Mouse (Mus musculus) cortical plate, adult 2 months (tissue): Measurements from ENCODE around the gene Syne2. TPM values are rescaled to one million over a fixed set of nuclear protein-coding genes. Genes with fewer than 3 reads are reported as not detected.
A peak's percentile ranks its signal among the peaks of the same experiment; 100 is the strongest.

Experiments
- H3K27ac ChIP-seq: fragments of 200-500 bp; 2 replicates; pipeline ENCODE4 v1.5.1; 2012; ENCODE audit warnings: low read length, control low read depth, inconsistent platforms; ENCODE audit not compliant: insufficient read depth
- H3K4me1 ChIP-seq: fragments of 200-500 bp; 2 replicates; pipeline ENCODE4 v1.6.1; 2011; ENCODE audit warnings: low read length; ENCODE audit not compliant: control insufficient read depth, insufficient read depth
- H3K4me3 ChIP-seq: fragments of 200-500 bp; 2 replicates; pipeline ENCODE4 v1.5.1; 2011; ENCODE audit warnings: mild to moderate bottlenecking, low read length, control low read depth; ENCODE audit not compliant: insufficient read depth
- CTCF ChIP-seq: fragments of 200-500 bp; IDR thresholded peaks from 2 replicates; pipeline ENCODE4 v1.5.1; 2011; ENCODE audit warnings: mild to moderate bottlenecking, control low read depth, low read length; ENCODE audit not compliant: insufficient read depth; ENCODE audit errors: extremely low read depth
- POLR2A ChIP-seq: fragments of 200-500 bp; IDR thresholded peaks from 2 replicates; pipeline ENCODE4 v1.6.1; 2011; ENCODE audit warnings: mild to moderate bottlenecking, low read length, control low read depth; ENCODE audit not compliant: insufficient read depth; ENCODE audit errors: extremely low read depth
- polyA plus RNA-seq: library from polyadenylated mRNA; depleted of rRNA; stranded (reverse); fragments of >200 nt; gene quantifications from 2 replicates; pipeline ENCODE4 v1.2.3, GENCODE M21; 2012

Syne2 gene
- polyA plus RNA-seq, 1 experiment, result 20.6 TPM

DNA sequence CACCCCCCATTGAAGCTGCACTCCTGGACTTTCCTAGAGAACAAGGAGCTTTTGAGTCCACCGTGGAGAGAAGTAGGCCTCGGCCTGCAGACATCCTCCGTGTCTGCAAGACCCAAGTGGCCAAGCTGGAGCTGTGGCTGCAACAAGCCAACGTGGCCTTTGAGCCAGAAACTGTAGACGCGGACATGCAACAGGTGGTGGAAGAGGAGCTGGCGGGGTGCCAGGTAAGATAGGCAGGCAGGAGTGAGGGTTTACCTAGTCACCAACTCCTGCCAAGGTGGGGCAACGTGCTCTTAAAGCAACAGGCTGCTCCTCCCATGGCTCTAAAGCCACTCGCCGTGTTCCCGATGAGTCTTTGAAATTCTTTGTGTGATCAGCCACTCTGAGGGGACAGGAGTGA is 197.6 kb downstream of the Syne2 start:
- TF ChIP-seq CTCF (no peak), POLR2A (no peak)
- Histone ChIP-seq H3K4me1 (no peaks in the 10 kb centered on the region), H3K27ac (no peak overlapping the region)

DNA sequence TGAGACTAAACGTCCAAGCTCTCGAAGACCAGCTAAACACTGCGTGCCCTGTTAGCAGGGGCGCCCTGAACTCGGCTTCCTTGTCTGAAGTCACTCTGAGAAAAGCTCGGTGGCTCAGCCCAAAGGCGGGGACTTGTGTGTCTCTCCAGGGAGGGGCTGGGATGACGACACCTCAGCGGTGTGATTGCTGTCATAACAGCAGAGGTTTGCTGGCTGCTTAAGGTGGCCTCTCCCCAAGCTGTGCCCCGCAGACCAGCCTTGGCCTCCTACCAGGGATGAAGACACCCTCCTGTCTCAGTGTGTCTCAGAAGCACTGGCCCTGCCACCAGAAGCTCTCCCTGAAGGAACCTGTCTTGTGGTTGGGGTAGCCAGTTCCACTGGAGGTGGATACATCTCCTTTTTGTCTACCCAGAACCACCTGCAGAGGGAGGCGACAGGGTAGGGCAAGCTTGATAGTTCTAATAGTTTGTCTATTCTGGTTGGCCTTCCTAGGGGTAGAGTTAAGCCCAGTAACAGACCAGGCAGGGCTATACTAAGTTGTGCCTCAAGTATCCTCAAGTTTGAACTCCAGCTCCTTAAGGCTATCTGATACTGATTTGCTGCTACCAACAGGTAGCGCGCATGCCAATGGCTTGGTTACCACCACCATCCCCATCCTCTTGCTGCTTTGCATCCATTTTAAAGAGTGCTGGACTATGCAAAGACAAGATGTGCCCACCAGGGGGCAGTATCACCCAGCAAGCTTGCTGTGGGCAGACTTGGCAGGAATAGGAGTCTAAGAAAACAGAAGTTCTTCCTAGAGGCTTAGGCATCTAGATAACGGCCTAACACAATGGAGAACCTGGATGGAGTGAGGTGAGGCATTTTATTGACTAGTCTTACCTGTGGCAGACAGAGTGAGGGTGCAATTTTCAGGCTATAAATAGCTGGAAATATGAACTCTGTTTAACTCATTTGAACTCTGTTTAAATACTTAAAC is 198.5 kb downstream of the Syne2 start:
- TF ChIP-seq POLR2A (no peak), CTCF (peak; percentile 93)
- Histone ChIP-seq H3K27ac (no peak overlapping the region), H3K4me1 (no peaks in the 10 kb centered on the region), H3K4me3 (no peak overlapping the region)

More for the DNA sequence above, 197.6 kb downstream of the Syne2 start:
- no peak overlapping the region for H3K4me3 ChIP-seq

DNA sequence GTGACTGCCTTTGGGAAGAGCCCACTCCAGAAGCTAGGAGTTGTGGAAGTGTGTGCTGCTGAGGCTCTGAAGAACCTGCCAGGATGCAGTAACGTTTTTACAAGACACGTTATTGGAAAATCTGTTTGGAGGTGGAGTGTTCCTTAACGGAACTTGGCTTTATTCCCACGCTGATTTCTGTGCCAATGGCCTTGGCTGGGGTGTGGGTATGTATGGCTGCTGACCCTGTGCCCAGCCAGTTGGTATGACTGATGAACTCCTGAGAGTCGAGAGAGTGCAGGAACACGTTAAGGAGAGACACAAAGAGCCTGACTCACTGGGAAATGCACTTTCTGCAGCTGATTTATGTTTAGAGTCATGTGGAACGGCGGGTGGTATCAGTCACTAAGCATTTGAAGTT is 200.7 kb downstream of the Syne2 start:
- Histone ChIP-seq H3K27ac (no peak overlapping the region), H3K4me1 (no peaks in the 10 kb centered on the region), H3K4me3 (no peak overlapping the region)
- no peak for TF ChIP-seq POLR2A
- TF ChIP-seq CTCF, result no peak

DNA sequence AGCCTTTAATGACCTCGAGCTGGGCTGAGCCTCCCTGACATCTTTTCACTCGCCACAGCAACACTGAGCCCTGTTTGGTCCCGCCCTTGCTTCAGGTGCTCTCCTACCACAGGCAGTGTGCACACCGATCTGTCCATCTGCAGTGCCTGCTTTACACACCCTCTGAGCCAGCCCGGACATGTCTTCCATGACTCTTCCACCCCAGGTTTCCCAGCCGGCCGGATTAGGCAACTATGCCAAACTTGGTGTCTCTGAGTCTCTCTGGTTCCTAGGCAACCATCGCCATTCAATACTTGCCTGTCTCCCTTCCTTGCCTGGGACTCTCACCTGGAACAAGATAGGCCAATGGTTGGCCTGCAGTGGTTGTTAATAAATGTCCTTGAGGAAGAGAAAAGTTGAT is 224.4 kb downstream of the Syne2 start:
- Histone ChIP-seq H3K4me3 (no peak overlapping the region), H3K27ac (no peak overlapping the region), H3K4me1 (no peaks in the 10 kb centered on the region)
- TF ChIP-seq POLR2A (no peak), CTCF (no peak)

DNA sequence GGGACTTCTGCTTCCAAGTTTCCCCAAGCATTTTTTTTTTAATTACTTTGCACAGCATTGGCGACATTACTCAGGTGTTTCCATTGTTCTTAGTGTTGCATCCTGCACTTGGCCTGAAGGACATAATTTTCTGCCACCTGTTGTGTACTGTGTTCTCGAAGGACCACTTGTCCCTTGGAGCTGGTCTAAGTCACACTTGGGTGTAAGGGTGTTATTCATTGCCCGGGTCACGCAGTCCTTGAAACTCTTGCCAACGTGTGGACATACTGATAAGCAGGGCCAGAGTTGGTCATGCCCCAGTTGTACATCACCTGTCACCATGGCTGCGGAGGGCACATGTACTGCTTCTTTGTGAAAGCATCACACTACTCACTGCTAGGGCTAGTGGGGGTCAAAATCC is 228.6 kb downstream of the Syne2 start:
- TF ChIP-seq POLR2A, result no peak
- TF ChIP-seq CTCF, result no peak
- Histone ChIP-seq H3K4me3 (no peak overlapping the region), H3K27ac (no peak overlapping the region), H3K4me1 (no peaks in the 10 kb centered on the region)

DNA sequence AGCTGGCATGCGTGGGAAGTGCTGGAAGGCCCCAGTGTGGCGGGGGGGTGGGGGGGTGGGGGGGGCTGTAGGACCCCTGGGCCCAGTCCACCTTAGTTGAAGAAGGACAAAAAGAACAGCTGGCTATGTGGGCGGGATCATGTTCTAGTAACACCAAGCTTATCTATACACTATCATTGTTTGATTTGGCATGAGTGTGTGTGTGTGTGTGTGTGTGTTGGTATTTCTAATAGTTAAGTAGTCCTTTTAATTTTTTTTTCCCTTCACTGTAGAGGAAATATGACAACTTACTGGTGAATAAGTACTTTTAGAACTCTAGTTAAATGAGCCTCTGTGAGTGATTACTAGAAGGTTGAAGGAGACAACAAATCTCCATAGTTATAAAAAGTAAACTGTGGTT is 230.0 kb downstream of the Syne2 start:
- no peak overlapping the region for H3K4me3 ChIP-seq
- no peak for TF ChIP-seq POLR2A
- no peak for TF ChIP-seq CTCF
- no peaks in the 10 kb centered on the region for H3K4me1 ChIP-seq
- H3K27ac ChIP-seq, result no peak overlapping the region

DNA sequence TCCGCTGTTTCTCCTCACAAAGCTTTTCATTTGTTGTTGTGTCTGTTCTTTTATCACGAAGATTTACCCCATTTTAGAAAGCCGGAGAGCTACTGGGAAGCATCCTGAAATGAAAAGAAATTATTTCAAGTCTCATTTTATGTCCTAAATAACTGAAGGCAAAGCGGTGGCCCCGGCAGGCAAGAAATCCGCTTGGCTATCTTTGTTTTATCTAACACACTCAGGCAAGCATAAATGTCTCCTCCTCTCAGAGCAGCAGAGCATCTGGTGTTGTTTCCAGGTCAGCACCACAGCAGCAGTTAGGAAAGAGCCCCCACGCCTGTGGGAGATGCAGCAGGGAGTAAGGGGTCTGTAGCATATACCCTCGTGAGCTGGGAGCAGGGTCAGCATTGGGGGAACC is 230.7 kb downstream of the Syne2 start:
- Histone ChIP-seq H3K4me3 (no peak overlapping the region), H3K4me1 (no peaks in the 10 kb centered on the region), H3K27ac (no peak overlapping the region)
- TF ChIP-seq CTCF (no peak), POLR2A (no peak)

DNA sequence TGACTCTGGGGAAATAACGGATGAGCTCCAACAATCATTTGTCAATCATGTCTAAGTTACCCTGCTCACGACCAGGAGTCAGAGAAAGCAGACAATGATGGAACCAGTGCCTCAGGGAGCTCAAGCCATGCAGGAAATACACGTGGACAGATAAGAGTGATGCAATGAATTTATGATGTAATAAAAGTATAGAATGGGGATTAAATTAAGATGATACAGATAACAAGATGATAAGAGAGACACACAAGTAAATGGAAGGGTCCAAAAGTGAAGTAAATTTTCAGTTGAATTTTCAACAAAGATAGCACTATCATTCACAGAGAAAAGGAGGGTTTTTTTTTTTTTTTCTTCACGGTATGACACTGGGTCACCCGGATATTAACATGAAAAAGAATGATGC is 231.4 kb downstream of the Syne2 start:
- H3K4me3 ChIP-seq, result no peak overlapping the region
- no peak for TF ChIP-seq CTCF
- no peak for TF ChIP-seq POLR2A
- H3K27ac ChIP-seq, result no peak overlapping the region
- H3K4me1 ChIP-seq, result no peaks in the 10 kb centered on the region

DNA sequence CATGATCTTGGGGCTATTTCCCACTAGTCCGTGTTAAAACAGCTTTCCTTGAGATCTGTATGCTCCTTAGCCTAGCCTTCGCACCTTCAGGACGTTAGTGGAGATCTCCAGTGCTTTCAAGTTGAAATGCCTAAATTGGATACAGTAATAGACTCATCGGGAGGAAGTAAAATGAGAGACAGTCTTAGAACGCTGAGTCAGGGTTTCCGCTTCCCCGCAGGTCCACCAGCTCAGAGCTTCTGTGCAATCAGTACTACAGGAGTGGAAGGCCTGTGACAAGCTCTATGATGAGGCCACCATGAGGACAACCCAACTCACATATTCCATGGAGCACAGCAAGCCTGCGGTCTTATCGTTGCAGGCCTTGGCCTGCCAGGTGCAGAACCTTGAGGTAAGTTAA is 233.9 kb downstream of the Syne2 start:
- H3K4me3 ChIP-seq, result no peak overlapping the region
- no peaks in the 10 kb centered on the region for H3K4me1 ChIP-seq
- no peak for TF ChIP-seq CTCF
- TF ChIP-seq POLR2A, result no peak
- no peak overlapping the region for H3K27ac ChIP-seq

DNA sequence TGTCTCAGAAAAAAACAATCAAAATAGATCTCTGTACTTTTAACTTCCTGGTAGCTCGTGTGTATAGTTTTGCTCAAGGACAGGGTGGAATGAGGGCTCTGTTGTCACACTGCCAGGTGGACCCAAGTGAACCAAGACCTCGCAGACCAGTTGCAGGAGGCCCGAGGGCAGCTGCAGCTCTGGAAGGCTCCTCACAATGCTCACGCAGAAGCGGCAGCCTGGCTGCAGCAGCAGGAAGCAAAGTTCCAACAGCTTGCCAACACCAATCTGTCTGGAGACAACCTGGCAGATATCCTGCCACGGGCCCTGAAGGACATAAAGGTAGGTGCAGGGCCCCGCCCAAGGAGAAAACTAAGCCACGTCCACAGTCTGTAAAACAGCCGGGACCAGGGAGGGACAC is 236.7 kb downstream of the Syne2 start:
- TF ChIP-seq CTCF (no peak), POLR2A (no peak)
- Histone ChIP-seq H3K4me1 (no peaks in the 10 kb centered on the region), H3K4me3 (no peak overlapping the region), H3K27ac (no peak overlapping the region)

DNA sequence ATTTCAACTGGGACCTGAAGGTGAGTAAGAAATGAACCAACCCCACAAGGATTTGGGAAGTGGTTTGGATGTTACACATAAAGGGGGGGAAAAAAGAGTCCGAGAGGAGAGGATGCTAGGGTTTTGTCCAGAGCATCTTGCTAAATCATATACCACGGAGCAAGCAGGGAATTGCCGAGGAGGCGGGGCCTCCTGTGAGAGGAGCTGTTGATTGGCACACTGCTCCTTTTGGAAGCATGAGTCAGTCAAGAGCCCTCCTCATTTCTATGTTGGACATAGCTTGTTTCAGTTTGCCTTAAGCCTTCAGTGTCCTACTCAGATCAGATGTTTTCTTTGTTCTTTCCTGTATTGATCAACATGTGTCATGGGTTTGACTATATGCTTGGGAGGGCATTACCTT is 245.1 kb downstream of the Syne2 start:
- no peak overlapping the region for H3K27ac ChIP-seq
- TF ChIP-seq POLR2A (no peak), CTCF (no peak)
- H3K4me3 ChIP-seq, result no peak overlapping the region
- H3K4me1 ChIP-seq, result no peaks in the 10 kb centered on the region
